Mouse (Mus musculus) ES-Bruce4 (cell line): ENCODE measurements at regions not wholly inside any gene's neighbourhood (a gene's known extent, or its start where the extent isn't known, plus 50 kb on each side); places are given as distances from the start of the nearest gene placed in this dataset.

Experiments used
- H3K27ac ChIP-seq: 2 replicates; pipeline ENCODE4 v1.5.1; 2012; ENCODE audit warnings: low read length, inconsistent platforms; ENCODE audit not compliant: insufficient read depth
- H3K27me3 ChIP-seq: 2 replicates; pipeline ENCODE4 v1.6.1; 2012; ENCODE audit warnings: mild to moderate bottlenecking, low read length, inconsistent platforms; ENCODE audit not compliant: control insufficient read depth, poor library complexity, insufficient read depth, severe bottlenecking
- H3K36me3 ChIP-seq: 2 replicates; pipeline ENCODE4 v1.6.1; 2012; ENCODE audit warnings: inconsistent platforms, mild to moderate bottlenecking, low read length, moderate library complexity; ENCODE audit not compliant: control insufficient read depth, poor library complexity, insufficient read depth, severe bottlenecking
- H3K4me1 ChIP-seq: one replicate; pipeline ENCODE4 v1.8.1; 2011; ENCODE audit warnings: low read length; ENCODE audit not compliant: control insufficient read depth, insufficient read depth
- H3K4me3 ChIP-seq: 2 replicates; pipeline ENCODE4 v1.5.1; 2011; ENCODE audit warnings: low read depth, mild to moderate bottlenecking, low read length
- H3K9ac ChIP-seq: 2 replicates; pipeline ENCODE4 v1.6.1; 2012; ENCODE audit warnings: low read depth, mild to moderate bottlenecking, inconsistent platforms; ENCODE audit not compliant: poor library complexity, severe bottlenecking
- H3K9me3 ChIP-seq: replicated peaks from 2 replicates; pipeline ENCODE4 v1.6.1; 2012; ENCODE audit warnings: mild to moderate bottlenecking, low read length, inconsistent platforms; ENCODE audit not compliant: control insufficient read depth, poor library complexity, insufficient read depth, severe bottlenecking
- CTCF ChIP-seq: IDR thresholded peaks from one replicate; pipeline ENCODE4 v1.8.1; 2011; ENCODE audit warnings: low read depth, low read length
- EP300 ChIP-seq: IDR thresholded peaks from 2 replicates; pipeline ENCODE4 v1.6.1; 2011; ENCODE audit warnings: low read depth, low read length; ENCODE audit not compliant: insufficient read depth
- POLR2A ChIP-seq: IDR thresholded peaks from one replicate; pipeline ENCODE4 v1.8.1; 2011; ENCODE audit warnings: low read length; ENCODE audit not compliant: insufficient read depth

DNA sequence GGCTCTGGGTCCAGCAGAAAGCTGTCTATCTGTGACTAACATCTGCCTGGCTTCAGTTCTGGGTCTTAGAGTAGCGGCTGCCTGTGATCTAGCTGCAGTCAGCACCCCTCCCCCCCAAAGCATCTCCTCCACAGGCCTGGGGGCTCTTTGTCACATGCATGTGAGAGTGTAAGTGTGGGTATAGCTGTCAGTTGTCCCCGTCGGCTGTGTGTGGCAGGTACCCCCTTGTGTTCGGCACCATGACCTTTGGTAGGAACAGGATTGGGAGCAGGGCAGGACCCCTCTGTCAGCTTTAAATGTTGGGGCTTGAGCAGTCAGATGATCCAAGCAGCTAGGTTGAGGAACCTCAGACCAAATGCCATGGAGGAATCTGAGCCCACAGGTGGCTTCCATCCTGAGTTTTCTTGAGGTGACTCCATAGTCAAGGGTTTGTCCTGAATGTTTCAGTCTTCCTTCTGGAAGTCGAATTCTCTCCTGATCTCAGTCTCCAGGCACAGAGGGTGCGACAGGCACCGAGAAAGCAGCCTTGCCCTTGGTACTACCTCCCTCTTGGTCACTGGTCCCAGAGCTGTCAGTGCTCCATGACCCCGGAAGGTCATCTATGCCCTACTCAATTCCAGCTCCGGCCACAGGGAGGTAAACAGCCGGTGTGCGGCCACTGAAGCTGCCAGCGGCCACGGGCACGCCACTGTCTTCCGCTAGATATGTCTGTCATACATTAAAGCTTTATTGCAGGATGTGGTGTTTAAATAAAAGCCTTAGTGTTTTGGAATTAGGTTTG, 55.9 kb upstream of the Gata5 start:
- no peaks in the 10 kb centered on the region for H3K36me3 ChIP-seq
- no peaks in the 10 kb centered on the region for H3K4me1 ChIP-seq
- no peaks in the 10 kb centered on the region for H3K9me3 ChIP-seq
- no peak overlapping the region for H3K27ac ChIP-seq
- TF ChIP-seq EP300 (no peak), CTCF (no peak)
- no peak overlapping the region for H3K9ac ChIP-seq
- 0 out of 2 replicates have a peak, but pooled peaks cover 2% of the 10 kb centered on the region for H3K27me3 ChIP-seq
- H3K4me3 ChIP-seq = no peak overlapping the region

DNA sequence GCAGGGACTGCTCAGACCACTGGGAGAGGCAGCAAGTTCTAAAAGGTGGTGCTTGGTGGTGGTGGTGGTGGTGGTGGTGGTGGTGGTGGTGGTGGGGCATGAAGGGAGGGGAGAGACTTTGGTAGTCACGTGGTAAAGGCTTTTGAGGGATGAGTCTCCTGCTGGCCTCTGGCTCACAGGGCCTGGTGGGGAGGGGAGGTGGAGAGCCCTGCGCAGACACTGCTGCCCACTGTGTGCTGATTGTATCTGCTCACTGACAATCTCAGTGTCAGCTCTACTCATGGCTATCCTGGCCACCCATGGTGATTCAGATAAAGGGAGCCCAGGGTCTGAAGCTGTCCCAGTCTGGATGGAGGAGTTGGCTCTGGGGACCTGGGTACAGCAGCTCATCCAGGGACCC, 55.0 kb upstream of the Gata5 start:
- Histone ChIP-seq H3K4me1 (no peaks in the 10 kb centered on the region), H3K27me3 (0 out of 2 replicates have a peak, but pooled peaks cover 2% of the 10 kb centered on the region), H3K27ac (no peak overlapping the region), H3K9me3 (no peaks in the 10 kb centered on the region), H3K4me3 (no peak overlapping the region), H3K9ac (no peak overlapping the region), H3K36me3 (no peaks in the 10 kb centered on the region)
- TF ChIP-seq CTCF (no peak), POLR2A (no peak), EP300 (no peak)

DNA sequence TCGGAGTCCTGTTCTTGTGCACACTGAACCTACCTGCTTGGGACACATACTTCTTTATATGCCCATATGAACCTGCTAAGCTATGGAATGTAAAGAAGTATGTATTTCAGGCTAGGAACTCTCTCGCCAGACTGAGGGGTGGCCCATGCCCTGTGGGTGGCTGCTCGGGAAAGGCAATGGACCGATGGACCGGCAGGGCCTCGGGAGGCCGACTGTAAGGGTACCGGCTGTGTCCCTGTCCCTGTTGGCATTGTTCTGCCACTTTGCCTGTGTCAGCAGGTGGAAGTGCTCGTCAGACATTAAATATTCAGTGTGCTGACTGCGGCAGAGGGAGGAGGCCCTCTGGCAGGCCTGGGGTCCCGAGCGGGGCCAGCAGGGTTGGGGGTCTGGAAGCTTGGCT, 54.5 kb upstream of the Gata5 start:
- 0 out of 2 replicates have a peak, but pooled peaks cover 2% of the 10 kb centered on the region for H3K27me3 ChIP-seq
- TF ChIP-seq POLR2A (no peak), EP300 (no peak)
- no peak overlapping the region for H3K27ac ChIP-seq
- H3K9me3 ChIP-seq = no peaks in the 10 kb centered on the region
- H3K4me1 ChIP-seq = no peaks in the 10 kb centered on the region
- H3K9ac ChIP-seq = no peak overlapping the region
- no peaks in the 10 kb centered on the region for H3K36me3 ChIP-seq
- H3K4me3 ChIP-seq = no peak overlapping the region

DNA sequence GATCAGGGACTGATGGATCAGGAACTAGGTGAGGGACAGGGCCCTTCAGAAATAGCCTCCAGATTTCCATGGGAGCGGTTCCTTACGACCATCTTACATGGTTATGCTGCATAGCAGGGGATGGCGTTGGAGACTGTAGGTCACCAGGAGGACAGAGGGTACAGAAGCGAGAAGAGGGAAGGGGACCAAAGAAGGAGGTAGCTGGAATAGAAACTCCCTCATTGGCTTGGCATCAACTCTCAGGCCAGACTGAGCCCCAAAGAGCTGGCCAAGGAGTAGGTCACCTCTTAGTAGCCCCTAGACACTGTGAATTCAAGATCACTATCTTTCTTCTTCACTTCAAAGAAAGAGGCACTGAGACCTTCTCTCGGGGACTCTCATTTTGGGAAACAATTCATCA, 53.6 kb upstream of the Gata5 start:
- Histone ChIP-seq H3K27ac (no peak overlapping the region), H3K9me3 (no peaks in the 10 kb centered on the region), H3K36me3 (no peaks in the 10 kb centered on the region), H3K27me3 (0 out of 2 replicates have a peak, but pooled peaks cover 2% of the 10 kb centered on the region), H3K4me3 (no peak overlapping the region), H3K4me1 (no peaks in the 10 kb centered on the region), H3K9ac (no peak overlapping the region)
- TF ChIP-seq CTCF (no peak), POLR2A (no peak), EP300 (no peak)

DNA sequence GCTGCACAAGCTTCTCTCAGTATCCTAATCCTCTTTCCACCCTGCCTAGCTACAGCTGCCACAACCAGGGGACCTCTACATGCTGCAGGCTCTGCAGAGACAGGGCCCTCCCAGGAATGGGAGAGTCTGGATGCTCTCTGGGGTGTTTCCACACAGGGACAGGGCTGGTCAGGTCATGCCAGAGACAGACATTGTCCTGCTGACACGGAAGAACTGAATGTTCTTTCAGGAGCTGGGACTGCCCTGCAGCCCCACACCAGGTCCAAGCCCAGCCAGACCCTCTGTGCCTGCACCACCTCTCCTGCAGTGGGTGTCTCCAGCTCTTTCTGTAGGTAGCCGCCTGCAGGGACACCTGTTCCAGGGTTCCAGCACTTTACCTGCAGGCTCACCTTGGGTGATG, 52.8 kb upstream of the Gata5 start:
- Histone ChIP-seq H3K4me3 (no peak overlapping the region), H3K27me3 (0 out of 2 replicates have a peak, but pooled peaks cover 2% of the 10 kb centered on the region)
- TF ChIP-seq EP300 (no peak), POLR2A (no peak), CTCF (no peak)

DNA sequence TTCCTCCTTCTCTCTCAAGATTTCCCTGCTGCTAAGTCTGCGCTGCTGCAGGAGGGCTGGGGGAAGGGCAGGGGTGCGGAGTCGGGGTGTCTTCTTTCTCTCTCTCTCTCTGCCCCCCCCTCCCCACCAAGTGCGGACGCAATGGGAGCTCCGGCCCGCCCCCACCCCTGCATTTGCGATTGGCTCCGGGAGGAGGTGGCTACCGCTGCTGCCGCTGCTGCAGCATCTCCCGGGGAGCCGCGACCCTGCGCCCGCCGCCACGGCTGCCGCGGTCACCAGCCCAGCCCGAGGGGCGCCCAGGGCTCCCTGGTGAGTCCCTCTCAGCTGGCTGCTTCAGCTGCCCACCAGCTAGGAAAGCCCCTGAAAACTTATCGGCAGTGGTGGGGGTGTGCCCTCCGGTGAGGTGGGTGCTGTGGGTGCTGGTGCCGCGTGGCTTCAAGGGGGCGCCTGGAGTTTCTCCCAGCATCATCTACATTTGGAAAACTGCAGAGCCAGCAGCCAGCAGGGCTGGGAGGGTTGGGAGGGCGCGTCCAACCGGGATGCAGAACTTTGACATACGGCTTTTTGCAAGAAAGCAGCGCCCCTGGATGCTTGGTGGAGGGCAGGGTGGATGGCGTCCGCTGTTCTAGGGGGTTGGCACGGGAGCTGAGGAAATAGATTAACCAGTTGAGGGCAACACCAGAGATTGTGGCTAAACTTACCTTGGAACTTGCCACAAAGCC, 51.6 kb upstream of the Gata5 start:
- H3K27me3 ChIP-seq = 0 out of 2 replicates have a peak, but pooled peaks cover 2% of the 10 kb centered on the region
- H3K27ac ChIP-seq = no peak overlapping the region
- no peaks in the 10 kb centered on the region for H3K36me3 ChIP-seq
- H3K9me3 ChIP-seq = no peaks in the 10 kb centered on the region
- no peak for TF ChIP-seq POLR2A
- no peak for TF ChIP-seq CTCF
- TF ChIP-seq EP300 = no peak
- H3K4me1 ChIP-seq = no peaks in the 10 kb centered on the region
- peak overlapping the region; percentile 36 for H3K4me3 ChIP-seq
- 0 out of 2 replicates have a peak overlapping the region, but pooled peaks have one; percentile 15 for H3K9ac ChIP-seq

More for the DNA sequence above, 52.8 kb upstream of the Gata5 start:
- H3K9ac ChIP-seq = no peak overlapping the region
- no peaks in the 10 kb centered on the region for H3K4me1 ChIP-seq
- H3K36me3 ChIP-seq = no peaks in the 10 kb centered on the region
- no peaks in the 10 kb centered on the region for H3K9me3 ChIP-seq
- H3K27ac ChIP-seq = no peak overlapping the region
